Mouse (Mus musculus) embryonic facial prominence, embryonic 11.5 days (tissue): ENCODE data around the gene Nxpe2. TPM values are rescaled to one million over a fixed set of nuclear protein-coding genes. Genes with fewer than 3 reads are reported as not detected.

ENCODE experiments used
- ATAC-seq: fragments of 200-750 bp; cut with Nextera tagmentation; replicated peaks from 2 replicates; pipeline ENCODE4 v1.8.0; 2017; ENCODE audit warnings: low read depth; ENCODE audit not compliant: insufficient number of reproducible peaks, low FRiP score, low TSS enrichment
- DNase-seq: peaks from one replicate; pipeline ENCODE4 v3.0.0-alpha.2; 2015; ENCODE audit warnings: low spot score
- H3K27ac ChIP-seq: fragments of 300-500 bp; sonication (generic); replicated peaks from 2 replicates; pipeline ENCODE4 v1.5.1; 2014; ENCODE audit warnings: mild to moderate bottlenecking, low read depth, low read length, control low read depth
- H3K27me3 ChIP-seq: fragments of 300-500 bp; sonication (generic); 2 replicates; pipeline ENCODE4 v1.6.1; 2014; ENCODE audit warnings: mild to moderate bottlenecking, low read length, moderate library complexity, mixed read lengths; ENCODE audit not compliant: control insufficient read depth, insufficient read depth
- H3K36me3 ChIP-seq: fragments of 300-500 bp; sonication (generic); replicated peaks from 2 replicates; pipeline ENCODE4 v1.6.1; 2014; ENCODE audit warnings: low read depth, mild to moderate bottlenecking, low read length, moderate library complexity, mixed read lengths; ENCODE audit not compliant: control insufficient read depth, insufficient read depth
- H3K4me1 ChIP-seq: fragments of 300-500 bp; sonication (generic); 2 replicates; pipeline ENCODE4 v1.6.1; 2014; ENCODE audit warnings: low read length, mixed read lengths; ENCODE audit not compliant: control insufficient read depth, insufficient read depth
- H3K4me2 ChIP-seq: fragments of 300-500 bp; sonication (generic); 2 replicates; pipeline ENCODE4 v1.6.1; 2014; ENCODE audit warnings: low read depth, mild to moderate bottlenecking, control low read depth, low read length, moderate library complexity
- H3K4me3 ChIP-seq: fragments of 300-500 bp; sonication (generic); 2 replicates; pipeline ENCODE4 v1.5.1; 2014; ENCODE audit warnings: low read depth, low read length, control low read depth
- H3K9ac ChIP-seq: fragments of 300-500 bp; sonication (generic); replicated peaks from 2 replicates; pipeline ENCODE4 v1.6.1; 2014; ENCODE audit warnings: mild to moderate bottlenecking, control low read depth, low read length
- H3K9me3 ChIP-seq: fragments of 300-500 bp; sonication (generic); replicated peaks from 2 replicates; pipeline ENCODE4 v1.6.1; 2016; ENCODE audit warnings: mild to moderate bottlenecking, low read length, inconsistent platforms, mixed read lengths; ENCODE audit not compliant: control insufficient read depth
- WGBS: fragments of 180-500 bp; shearing (Covaris S2); extraction: QIAGEN DNeasy Blood & Tissue Kit; methylation state at CpG from one replicate; pipeline ENCODE4 v1.1.7; 2014; 5-methylcytosine and 5-hydroxymethylcytosine counted together
- polyA plus RNA-seq: library from polyadenylated mRNA; unstranded; fragments of >200 nt; fragmentation: Nextera tagmentation; extraction: Ambion mirVana; gene quantifications from 2 replicates; pipeline ENCODE4 v1.2.1, GENCODE M21; 2014

The Nxpe2 gene
- polyA plus RNA-seq, result 0.97 and 1.6 TPM in 2 replicates

- no peaks in the 10 kb centered on the region; the same call in 1 of the 2 replicates for H3K4me1 ChIP-seq
- H3K4me2 ChIP-seq, result no peak within 1 kb of the TSS
- H3K27me3 ChIP-seq, result no peaks in the 10 kb centered on the region
- no peaks in the 10 kb centered on the region for H3K36me3 ChIP-seq
- no peaks in the 10 kb centered on the region for H3K9me3 ChIP-seq
- H3K9ac ChIP-seq, result no peak within 1 kb of the TSS
- ATAC-seq (no peak), DNase-seq (no peak)
- H3K4me3 ChIP-seq, result no peak within 1 kb of the TSS
- no peak within 1 kb of the TSS; the same call in 1 of the 2 replicates for H3K27ac ChIP-seq
- 43% methylated on average over 2 of the region's 2 CpGs for WGBS
Measured at GRCm38 (mm10) chr9:48353148-48353698, at the start of gene Nxpe2. Nxpe2 (minus strand) TSS chr9:48353454.

DNA sequence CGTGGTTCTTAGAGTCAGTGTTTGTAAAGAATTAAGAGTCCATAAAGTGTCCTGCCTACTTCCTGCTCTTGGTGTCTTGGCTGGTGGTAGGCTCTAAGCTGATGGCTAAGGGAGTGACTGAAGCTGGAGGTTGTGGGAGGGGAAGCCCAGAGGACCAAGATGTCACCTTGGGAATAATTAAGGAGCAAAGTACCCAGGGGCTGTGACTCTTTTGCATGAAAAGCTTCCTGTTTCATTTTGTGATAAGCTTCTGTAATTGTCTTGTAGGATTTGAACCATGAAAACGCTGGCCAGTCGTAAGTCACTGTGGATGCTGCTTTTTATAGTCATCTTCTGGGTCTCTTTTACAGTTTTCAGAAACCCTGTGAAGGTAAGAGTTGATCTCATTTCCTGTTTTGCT, 36.7 kb upstream of the Nxpe2 start:
- no peaks in the 10 kb centered on the region for H3K27me3 ChIP-seq
- 75% methylated on average over 3 of the region's 3 CpGs for WGBS
- no peak overlapping the region for H3K4me3 ChIP-seq
- no peaks in the 10 kb centered on the region for H3K4me1 ChIP-seq
- H3K9ac ChIP-seq, result no peak overlapping the region
- H3K36me3 ChIP-seq, result no peaks in the 10 kb centered on the region
- ATAC-seq (no peak), DNase-seq (no peak)
- H3K4me2 ChIP-seq, result no peak overlapping the region
- H3K9me3 ChIP-seq, result no peaks in the 10 kb centered on the region
- H3K27ac ChIP-seq, result no peak overlapping the region

DNA sequence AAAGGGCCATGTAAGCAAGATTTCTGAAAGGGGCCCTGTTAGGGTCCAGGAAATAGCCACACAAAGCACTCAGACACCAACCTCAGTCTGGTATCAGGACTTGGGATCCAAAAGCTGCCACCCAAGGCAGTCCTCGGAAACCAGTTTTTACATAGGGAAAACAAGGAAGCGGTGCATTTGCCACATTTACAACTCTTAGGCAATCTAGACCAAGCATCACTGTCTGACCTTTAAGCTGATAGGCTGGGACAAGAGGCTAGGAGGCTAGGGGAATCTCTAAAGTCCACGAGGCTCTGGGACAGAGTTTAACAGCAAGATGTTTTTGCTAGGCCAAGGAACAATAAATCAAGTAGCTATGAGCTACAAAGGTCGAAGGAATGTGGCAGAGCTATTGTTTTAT, 35.2 kb upstream of the Nxpe2 start:
- ATAC-seq, result no peak
- WGBS, result 67% methylated on average over 4 of the region's 4 CpGs
- H3K4me1 ChIP-seq, result no peaks in the 10 kb centered on the region
- H3K27ac ChIP-seq, result no peak overlapping the region
- DNase-seq, result no peak
- no peak overlapping the region for H3K4me3 ChIP-seq
- H3K4me2 ChIP-seq, result no peak overlapping the region
- H3K9ac ChIP-seq, result no peak overlapping the region
- no peaks in the 10 kb centered on the region for H3K36me3 ChIP-seq
- no peaks in the 10 kb centered on the region for H3K27me3 ChIP-seq
- H3K9me3 ChIP-seq, result no peaks in the 10 kb centered on the region

DNA sequence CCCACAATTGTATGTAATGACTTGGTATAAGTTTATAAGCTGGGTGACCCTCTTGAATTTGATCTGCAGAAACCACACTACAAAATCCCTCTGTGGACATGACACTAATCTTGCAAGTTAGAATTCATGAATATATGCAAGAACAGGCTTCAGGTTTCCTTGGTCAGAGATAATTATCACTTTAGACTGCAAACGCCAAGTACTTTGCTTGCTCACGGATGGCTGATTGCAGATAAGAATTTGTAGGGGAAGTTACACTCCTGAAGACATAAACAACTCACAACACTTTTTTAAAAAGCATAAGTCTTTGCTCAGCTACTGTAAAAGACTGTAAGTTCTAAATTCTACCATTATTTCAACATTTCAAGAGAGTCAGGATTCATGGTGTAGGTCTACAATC, 21.1 kb upstream of the Nxpe2 start:
- WGBS, result 68% methylated on average over 2 of the region's 2 CpGs
- no peak overlapping the region for H3K4me3 ChIP-seq

GRCm38 (mm10) chr9:48373232-48373878, 20.1 kb upstream of the Nxpe2 start:
- no peak overlapping the region for H3K27ac ChIP-seq
- H3K9me3 ChIP-seq, result no peaks in the 10 kb centered on the region
- no peaks in the 10 kb centered on the region for H3K27me3 ChIP-seq
- no peak overlapping the region for H3K4me3 ChIP-seq
- DNase-seq, result no peak
- ATAC-seq, result no peak
- H3K4me2 ChIP-seq, result no peak overlapping the region
- WGBS, result 65% methylated on average over 4 of the region's 4 CpGs
- no peaks in the 10 kb centered on the region for H3K4me1 ChIP-seq
- H3K9ac ChIP-seq, result no peak overlapping the region
- no peaks in the 10 kb centered on the region for H3K36me3 ChIP-seq

More for the DNA sequence above, 21.1 kb upstream of the Nxpe2 start:
- ATAC-seq (no peak), DNase-seq (no peak)
- H3K9me3 ChIP-seq, result no peaks in the 10 kb centered on the region
- no peaks in the 10 kb centered on the region for H3K36me3 ChIP-seq
- no peaks in the 10 kb centered on the region for H3K27me3 ChIP-seq
- H3K4me2 ChIP-seq, result no peak overlapping the region
- H3K4me1 ChIP-seq, result no peaks in the 10 kb centered on the region
- no peak overlapping the region for H3K27ac ChIP-seq
- no peak overlapping the region for H3K9ac ChIP-seq

DNA sequence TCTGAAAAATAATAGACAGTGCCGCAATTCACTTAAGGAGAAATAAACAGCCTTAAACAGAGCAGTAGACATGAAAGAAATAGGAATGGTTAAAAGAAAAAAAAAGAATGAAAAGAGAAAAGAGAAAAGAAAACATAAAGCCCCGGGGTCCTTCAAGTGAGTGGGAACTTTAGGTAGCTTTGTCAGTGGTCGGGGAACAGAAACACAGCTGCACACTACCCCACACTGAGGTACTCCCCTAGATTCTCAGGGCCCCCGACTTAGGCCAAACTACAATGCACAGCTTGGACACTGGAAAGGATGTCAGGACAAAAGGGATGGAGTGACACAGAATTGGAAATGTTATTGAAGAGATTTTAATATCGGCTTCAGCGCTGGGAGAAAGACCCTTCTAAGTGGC, 9.5 kb upstream of the Nxpe2 start:
- ATAC-seq (no peak), DNase-seq (no peak)
- Histone ChIP-seq H3K9me3 (no peaks in the 10 kb centered on the region), H3K4me3 (no peak overlapping the region), H3K27ac (no peak overlapping the region), H3K9ac (no peak overlapping the region), H3K4me1 (no peaks in the 10 kb centered on the region), H3K4me2 (no peak overlapping the region), H3K27me3 (no peaks in the 10 kb centered on the region), H3K36me3 (no peaks in the 10 kb centered on the region)
- 73% methylated on average over 6 of the region's 6 CpGs for WGBS

- 58% methylated on average over 14 of the region's 14 CpGs for WGBS
- H3K27ac ChIP-seq, result 0 out of 2 replicates have a peak overlapping the region, but pooled peaks have one; percentile 31
- H3K9ac ChIP-seq, result no peak overlapping the region
- DNase-seq (peak; percentile 42), ATAC-seq (0 out of 2 replicates have a peak, but pooled peaks have one; percentile 29)
- no peaks in the 10 kb centered on the region for H3K9me3 ChIP-seq
- H3K27me3 ChIP-seq, result no peaks in the 10 kb centered on the region
- H3K36me3 ChIP-seq, result no peaks in the 10 kb centered on the region
- no peaks in the 10 kb centered on the region for H3K4me1 ChIP-seq
- H3K4me3 ChIP-seq, result no peak overlapping the region
- H3K4me2 ChIP-seq, result no peak overlapping the region
Measured at GRCm38 (mm10) chr9:48361815-48362631, 8.8 kb upstream of the Nxpe2 start.

GRCm38 (mm10) chr9:48360826-48361225, 7.6 kb upstream of the Nxpe2 start:
- WGBS, result 65% methylated on average over 4 of the region's 4 CpGs
- no peaks in the 10 kb centered on the region for H3K36me3 ChIP-seq
- ATAC-seq (no peak), DNase-seq (no peak)
- no peaks in the 10 kb centered on the region for H3K4me1 ChIP-seq
- no peak overlapping the region for H3K4me2 ChIP-seq
- H3K9me3 ChIP-seq, result no peaks in the 10 kb centered on the region
- no peaks in the 10 kb centered on the region for H3K27me3 ChIP-seq
- no peak overlapping the region for H3K27ac ChIP-seq
- H3K4me3 ChIP-seq, result no peak overlapping the region
- H3K9ac ChIP-seq, result no peak overlapping the region
